Mouse (Mus musculus) left cerebral cortex, postnatal 4 days (tissue): ENCODE results near the gene Hook2. TPM values are rescaled to one million over a fixed set of nuclear protein-coding genes. Genes with fewer than 3 reads are reported as not detected.

ENCODE experiments used
- DNase-seq: peaks from one replicate; pipeline ENCODE4 v3.0.0-alpha.2; 2022
- intact Hi-C: fragments of 180-260 bp; cut with DNase I; formaldehyde crosslinking; loops from one replicate; pipeline ENCODE4 v1.15.1; 2025
- total RNA-seq, 2 experiments: library from RNA; stranded (reverse); gene quantifications; 2 replicates each; pipeline ENCODE4 v1.2.3; 2021

Gene Hook2
- total RNA-seq, 2 experiments from 2014 or later: 28.3 to 32.5 TPM

DNA sequence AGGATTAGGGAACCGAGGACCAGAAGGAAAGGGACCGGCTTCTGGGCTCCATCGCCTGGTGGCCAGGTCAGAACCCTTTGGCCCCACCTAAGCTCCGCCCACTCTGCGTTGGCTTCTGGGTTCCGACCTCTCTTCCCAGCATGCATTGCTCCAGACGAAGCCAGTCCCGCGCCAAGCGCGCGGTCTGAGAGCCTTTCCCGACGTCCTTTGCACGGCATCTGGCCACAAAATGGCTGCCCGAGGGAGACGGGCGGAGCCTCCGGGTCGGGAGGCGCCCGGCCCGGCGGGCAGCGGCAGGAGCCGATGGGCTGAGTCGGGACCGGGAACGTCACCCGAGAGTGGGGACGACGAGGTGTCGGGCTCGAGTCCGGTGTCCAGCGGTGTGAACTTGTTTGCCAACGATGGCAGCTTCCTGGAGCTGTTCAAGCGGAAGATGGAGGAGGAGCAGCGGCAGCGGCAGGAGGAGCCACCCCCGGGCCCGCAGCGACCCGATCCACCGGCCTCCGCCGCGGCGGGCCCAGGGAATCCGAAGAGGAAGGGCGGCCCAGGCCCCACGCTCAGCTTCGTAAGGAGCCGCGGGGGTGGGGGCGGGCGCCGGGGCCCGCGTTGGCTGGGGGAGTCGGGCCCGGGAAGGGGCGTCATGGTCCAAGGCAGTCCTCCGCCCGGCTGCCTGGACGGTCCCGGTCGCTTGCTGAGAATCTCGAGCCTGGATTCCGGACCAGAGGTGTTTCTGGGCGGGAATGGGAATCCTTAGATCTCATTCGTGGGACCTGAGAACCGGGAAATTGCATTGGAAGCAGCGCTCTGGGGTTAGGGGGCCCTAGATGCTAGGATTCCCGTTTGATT is 36.5 kb downstream of the Hook2 start, which contains the start of gene Trir:
Gene Trir (plus strand): TSS at position 154 of the 846 bp plus-strand sequence.
- peak; percentile 97 for DNase-seq
- intact Hi-C loops: no loop called here

DNA sequence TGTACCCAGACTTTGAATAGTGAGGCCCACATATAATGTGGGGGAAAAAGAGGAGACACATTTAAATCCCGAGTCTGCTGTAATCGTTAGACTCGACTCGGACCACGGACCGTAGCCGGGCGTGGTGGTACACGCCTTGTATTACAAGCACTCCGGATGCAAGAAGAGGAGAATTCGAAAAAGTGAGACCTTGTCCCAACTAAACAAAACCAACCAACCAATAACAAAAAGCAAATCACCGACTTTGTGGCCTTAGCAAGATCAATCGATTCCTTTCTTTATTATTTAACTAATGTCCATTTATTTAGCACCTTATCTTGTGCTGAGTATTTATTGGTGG is 37.1 kb downstream of the Hook2 start:
- intact Hi-C loops: no loop called here
- no peak for DNase-seq

DNA sequence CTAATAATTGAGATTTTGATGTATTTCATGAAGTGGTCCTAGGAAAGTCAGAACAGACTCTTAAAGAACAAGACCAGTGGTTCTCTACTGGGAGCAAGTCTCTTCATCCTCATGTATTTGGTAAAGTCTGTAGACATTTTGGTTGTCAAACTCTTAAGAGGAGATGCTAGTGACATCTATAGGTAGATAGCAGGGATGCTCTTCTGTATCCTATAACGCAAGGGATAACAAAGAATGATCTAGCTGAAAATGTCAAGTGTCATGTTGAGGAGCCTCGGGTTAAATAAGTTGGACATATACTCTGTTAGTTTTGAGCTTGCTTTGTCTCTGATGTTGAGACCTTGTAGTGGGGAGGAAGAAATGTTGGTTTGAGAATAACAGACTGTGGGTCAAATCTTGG is 37.5 kb downstream of the Hook2 start:
- intact Hi-C loops: no loop called here
- no peak for DNase-seq

DNA sequence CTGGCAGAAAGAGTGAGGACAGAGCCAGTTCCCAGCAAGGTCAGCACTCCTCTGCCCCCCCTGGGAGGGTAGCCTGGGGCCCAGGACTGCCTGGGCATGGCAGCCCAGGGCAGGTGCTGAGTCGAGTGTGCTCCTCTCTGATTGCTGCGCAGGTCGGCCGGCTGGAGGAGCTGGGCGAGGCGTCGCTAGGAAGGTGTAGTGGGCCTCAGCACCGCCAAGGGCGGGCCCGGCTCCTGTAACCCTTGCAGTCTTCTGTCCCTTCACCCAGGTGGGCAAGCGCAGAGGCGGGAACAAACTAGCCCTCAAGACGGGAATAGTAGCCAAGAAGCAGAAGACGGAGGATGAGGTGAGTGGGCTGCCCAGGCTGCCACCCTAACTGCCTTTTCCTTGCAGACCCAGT is 38.9 kb downstream of the Hook2 start:
- intact Hi-C loops: no loop called here
- DNase-seq: no peak

DNA sequence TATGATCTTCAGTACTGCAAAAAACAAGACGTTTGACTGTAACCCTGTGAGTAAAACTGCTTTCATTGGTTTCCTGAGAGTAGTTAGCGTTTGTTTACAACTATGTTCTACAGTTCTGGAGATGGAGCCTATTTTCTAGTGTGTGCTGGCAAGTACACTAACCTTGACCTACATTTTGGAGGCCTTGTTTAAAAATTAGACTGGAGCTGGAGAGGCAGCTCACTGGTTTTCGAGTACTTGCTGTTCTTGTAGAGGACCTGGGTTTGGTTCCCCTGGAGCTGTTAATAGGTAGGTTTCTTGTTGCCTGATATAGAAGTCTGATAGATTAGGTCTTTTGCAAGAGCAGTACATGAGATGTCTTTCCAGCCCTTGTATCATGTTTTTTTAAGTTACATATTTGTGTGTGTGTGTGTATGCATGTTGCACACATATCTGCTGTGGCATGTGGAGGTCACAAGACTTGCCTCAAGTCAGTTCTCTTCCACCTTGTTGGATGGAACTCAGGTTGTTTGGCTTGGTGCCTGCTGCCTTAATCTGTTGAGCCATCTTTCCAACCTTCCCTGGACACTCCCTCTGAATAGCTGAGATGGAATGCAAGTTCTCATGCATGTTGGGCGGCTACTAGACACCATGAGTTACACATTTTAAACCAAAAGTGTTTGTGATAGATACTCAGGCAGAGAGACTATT is 42.4 kb downstream of the Hook2 start:
- DNase-seq: no peak
- intact Hi-C loops: no loop called here

DNA sequence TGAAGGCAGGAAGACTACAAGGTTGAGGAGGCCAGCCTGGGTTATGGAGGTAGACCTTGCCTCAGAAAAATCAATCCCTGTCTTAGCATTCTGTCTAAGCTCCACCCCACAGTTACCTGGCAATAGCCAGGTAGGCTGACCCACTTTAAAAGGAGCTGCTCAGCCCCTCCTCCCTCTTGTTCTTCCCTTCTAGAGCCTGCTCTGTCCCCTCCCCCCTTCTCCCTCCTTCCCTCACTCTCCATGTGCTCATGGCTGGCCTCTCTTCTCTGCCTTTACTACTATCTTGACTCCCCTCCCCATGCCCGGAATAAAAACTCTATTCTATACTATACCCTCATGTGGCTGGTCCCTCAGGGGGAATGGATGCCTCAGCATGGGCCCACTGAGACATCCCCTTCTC is 43.5 kb downstream of the Hook2 start:
- intact Hi-C loops: no loop called here
- no peak for DNase-seq

DNA sequence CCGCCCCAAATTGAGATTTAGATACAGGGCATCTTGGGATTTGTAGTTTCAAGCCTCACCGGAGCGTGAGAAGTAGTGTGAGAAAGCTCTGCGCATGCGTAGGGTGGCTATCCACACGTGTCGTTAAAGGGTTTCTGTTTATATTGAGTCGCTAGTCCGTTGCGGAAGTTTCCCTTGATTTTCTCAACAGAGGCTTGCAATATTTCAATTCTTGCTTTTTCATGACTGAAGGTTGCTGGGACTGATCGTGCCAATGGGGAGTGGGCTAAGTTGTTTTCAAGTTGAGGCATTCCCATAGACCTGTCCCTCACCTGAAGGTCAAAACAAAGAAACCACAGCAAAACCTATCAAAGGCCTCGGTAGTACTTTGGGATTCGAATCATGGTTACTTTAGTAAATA is 44.4 kb downstream of the Hook2 start:
- DNase-seq: peak; percentile 80
- intact Hi-C loops: no loop called here

- intact Hi-C loops: no loop called here
- DNase-seq: no peak
These were observed 44.8 kb downstream of the Hook2 start for GRCm38 (mm10) chr8:85035165-85035727.

- DNase-seq: no peak
- intact Hi-C loops: no loop called here
These were observed 45.4 kb downstream of the Hook2 start for GRCm38 (mm10) chr8:85035728-85036310.

- intact Hi-C loops: no loop called here
- DNase-seq: no peak
These were observed 45.9 kb downstream of the Hook2 start for GRCm38 (mm10) chr8:85036381-85036717.

DNA sequence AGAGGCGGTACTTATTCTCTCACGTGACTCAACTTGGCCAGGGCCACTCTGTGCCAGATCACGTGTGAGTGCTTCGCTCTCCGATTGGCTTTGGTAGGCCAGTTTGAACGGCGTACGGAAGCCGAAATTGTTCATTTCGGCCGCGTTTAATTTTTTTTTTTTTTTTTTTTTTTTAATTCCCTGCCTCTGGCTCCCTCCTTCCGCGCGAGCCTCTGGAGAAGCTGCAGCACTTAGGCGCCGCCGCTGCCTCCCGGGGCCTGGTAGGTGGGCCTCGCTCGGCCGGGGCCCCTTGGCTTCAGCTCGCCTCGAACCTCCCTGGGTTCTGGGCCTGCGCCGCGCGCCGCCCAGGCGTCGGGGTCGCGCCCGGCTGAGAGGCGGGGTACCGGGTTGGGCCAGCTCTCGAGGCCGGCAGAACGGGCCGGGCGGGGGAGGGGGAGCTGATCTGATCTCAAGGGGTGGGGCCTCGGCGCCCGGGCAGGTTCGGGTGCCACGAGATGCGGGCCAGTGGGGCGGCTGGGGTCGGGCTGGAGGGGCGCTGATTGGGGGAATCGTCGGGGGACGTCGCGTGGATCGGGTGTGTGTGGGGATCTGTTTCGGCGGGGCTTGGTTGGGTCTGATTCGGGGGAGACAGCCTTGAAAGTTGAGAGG is 46.4 kb downstream of the Hook2 start, which contains the start of gene Tnpo2:
Gene Tnpo2 (plus strand): TSS at position 198 of the 648 bp plus-strand sequence.
- intact Hi-C loops: no loop called here

GRCm38 (mm10) chr8:85037366-85037680 is 46.9 kb downstream of the Hook2 start:
- DNase-seq: peak; percentile 61
- intact Hi-C loops: no loop called here

More for the DNA sequence above, 46.4 kb downstream of the Hook2 start, which contains the start of gene Tnpo2:
- peak; percentile 92 for DNase-seq

DNA sequence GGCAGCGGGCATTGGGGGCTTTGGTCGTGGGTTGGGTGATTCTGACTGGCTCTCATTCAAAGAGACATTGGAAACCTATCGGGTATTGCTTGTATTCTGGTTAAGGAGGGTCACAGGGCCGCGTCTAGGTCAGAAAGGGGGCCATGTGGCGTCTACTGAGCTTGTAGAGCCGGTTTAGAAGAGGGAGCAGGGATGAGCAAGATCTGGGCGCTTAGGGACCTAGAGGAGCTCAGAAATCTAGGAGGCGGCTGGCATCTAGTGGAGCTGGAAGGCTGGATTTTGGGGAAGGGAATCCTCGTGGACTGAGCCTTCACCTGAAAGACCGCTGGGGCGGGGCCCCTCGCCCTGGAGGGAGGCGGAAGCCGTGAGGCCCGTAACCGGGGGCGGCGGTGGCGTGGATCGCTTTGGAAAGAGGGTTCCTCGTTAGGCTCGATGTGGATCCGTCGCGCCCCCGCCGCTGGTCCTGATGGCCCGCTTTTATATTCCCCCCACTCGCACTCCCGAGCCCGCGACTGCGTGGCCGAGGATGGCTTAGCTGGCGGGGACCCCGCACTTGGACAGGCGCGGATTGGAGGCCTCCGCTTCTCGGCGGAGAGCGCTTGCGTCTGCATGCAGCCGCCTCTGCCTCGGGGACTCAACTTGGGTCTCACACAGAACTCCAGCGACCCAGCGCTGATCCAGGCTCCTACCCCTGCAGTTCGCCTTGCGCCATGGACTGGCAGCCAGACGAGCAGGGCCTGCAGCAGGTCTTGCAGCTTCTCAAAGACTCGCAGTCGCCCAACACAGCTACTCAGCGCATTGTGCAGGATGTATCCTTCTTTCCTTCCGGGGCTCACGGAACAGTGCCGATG is 47.5 kb downstream of the Hook2 start:
- peak; percentile 37 for DNase-seq
- intact Hi-C loops: no loop called here

DNA sequence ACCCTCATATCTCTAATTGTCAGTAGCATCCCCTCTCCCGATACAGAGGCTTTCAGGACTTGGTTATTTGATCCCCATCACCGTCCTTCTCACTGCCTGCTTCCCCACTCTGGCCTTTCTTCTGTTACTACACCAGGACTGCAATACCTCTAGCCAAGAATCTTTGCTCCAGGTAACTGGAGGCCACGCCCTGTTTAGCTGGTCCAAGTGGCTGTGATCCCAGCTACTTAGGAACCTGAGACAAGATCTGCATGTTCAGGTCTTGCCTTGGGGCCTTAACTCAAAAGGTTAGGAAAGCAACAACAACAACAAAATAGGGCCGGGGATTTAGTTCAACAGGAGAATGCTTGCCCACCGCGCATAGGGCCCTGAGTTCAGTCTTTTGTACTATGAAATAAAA is 53.2 kb downstream of the Hook2 start:
- intact Hi-C loops: no loop called here
- no peak for DNase-seq

Other genes with a start within 250 kb of the Hook2 start
- 100 to 1,000 TPM; 674 to 782 TPM for gene Nfix, start 190.3 kb upstream of the Hook2 start, total RNA-seq
- 1 to 10 TPM; 4.9 to 5.5 TPM for gene Dand5, start 167.8 kb upstream of the Hook2 start, total RNA-seq
- 10 to 100 TPM; 18.4 to 18.9 TPM for gene Gadd45gip1, start 159.1 kb upstream of the Hook2 start, total RNA-seq
- 10 to 100 TPM; 44.1 to 49.7 TPM for gene Rad23a, start 149.9 kb upstream of the Hook2 start, total RNA-seq
- 100 to 1,000 TPM; 528 to 548 TPM for gene Calr, start 143.7 kb upstream of the Hook2 start, total RNA-seq
- gene Farsa, start 133.6 kb upstream of the Hook2 start, total RNA-seq: 10 to 100 TPM; 86.2 to 90.4 TPM
- gene Syce2, start 118.5 kb upstream of the Hook2 start, total RNA-seq: 10 to 100 TPM; 42.0 to 42.4 TPM
- 10 to 100 TPM; 30.8 to 32.7 TPM for gene Gcdh, start 96.7 kb upstream of the Hook2 start, total RNA-seq
- gene Klf1, start 88.7 kb upstream of the Hook2 start, total RNA-seq: under 1 TPM in 1 of 2 experiments, not detected in 1; 0.24 TPM
- 1 to 10 TPM; 2.8 to 4.1 TPM for gene Dnase2a, start 82.0 kb upstream of the Hook2 start, total RNA-seq
- 100 to 1,000 TPM; 195 to 210 TPM for gene Mast1, start 53.2 kb upstream of the Hook2 start, total RNA-seq
- 1 to 10 TPM; 6.7 to 8.3 TPM for gene Rtbdn, start 43.6 kb upstream of the Hook2 start, total RNA-seq
- not detected for gene Gm49661, start 21.2 kb upstream of the Hook2 start, total RNA-seq
- 100 to 1,000 TPM; 665 to 681 TPM for gene Prdx2, start 21.0 kb upstream of the Hook2 start, total RNA-seq
- gene Rnaseh2a, start 20.8 kb upstream of the Hook2 start, total RNA-seq: 10 to 100 TPM; 41.1 to 42.1 TPM
- gene Junb, start 11.9 kb upstream of the Hook2 start, total RNA-seq: 10 to 100 TPM; 12.5 to 13.5 TPM
- not detected for gene Best2, start 23.9 kb downstream of the Hook2 start, total RNA-seq
- gene Asna1, start 34.7 kb downstream of the Hook2 start, total RNA-seq: 100 to 1,000 TPM; 106 to 107 TPM
- 100 to 1,000 TPM; 158 to 163 TPM for gene Trir, start 36.2 kb downstream of the Hook2 start, total RNA-seq
- 100 to 1,000 TPM; 163 to 179 TPM for gene Tnpo2, start 46.3 kb downstream of the Hook2 start, total RNA-seq
- gene Fbxw9, start 69.5 kb downstream of the Hook2 start, total RNA-seq: 10 to 100 TPM; 79.0 to 80.0 TPM
- gene Gm5741, start 77.4 kb downstream of the Hook2 start, total RNA-seq: not detected
- 10 to 100 TPM; 79.9 to 82.3 TPM for gene Dhps, start 81.2 kb downstream of the Hook2 start, total RNA-seq
- 10 to 100 TPM; 60.9 to 61.2 TPM for gene Wdr83os, start 90.1 kb downstream of the Hook2 start, total RNA-seq
- 10 to 100 TPM; 21.4 to 21.7 TPM for gene Wdr83, start 90.7 kb downstream of the Hook2 start, total RNA-seq
- gene Man2b1, start 92.7 kb downstream of the Hook2 start, total RNA-seq: 10 to 100 TPM; 25.2 to 26.5 TPM
- 1 to 10 TPM; 6.5 to 6.8 TPM for gene Zfp791, start 132.5 kb downstream of the Hook2 start, total RNA-seq
- not detected for gene Cks1brt, start 161.3 kb downstream of the Hook2 start, total RNA-seq
- gene Olfr371, start 235.4 kb downstream of the Hook2 start, total RNA-seq: not detected